Mouse (Mus musculus) heart, embryonic 12.5 days (tissue): ENCODE results near the gene Exosc2. TPM values are rescaled to one million over a fixed set of nuclear protein-coding genes. Genes with fewer than 3 reads are reported as not detected.

Source experiments
- ATAC-seq: fragments of 200-750 bp; cut with Nextera tagmentation; 2 replicates; pipeline ENCODE4 v1.8.0; 2017; ENCODE audit warnings: moderate TSS enrichment, moderate library complexity; ENCODE audit not compliant: insufficient number of reproducible peaks, low FRiP score
- H3K27ac ChIP-seq: fragments of 300-500 bp; sonication (generic); 2 replicates; pipeline ENCODE4 v1.5.1; 2016; ENCODE audit warnings: mild to moderate bottlenecking, moderate library complexity; ENCODE audit not compliant: poor library complexity, severe bottlenecking
- H3K27me3 ChIP-seq: fragments of 300-500 bp; sonication (generic); replicated peaks from 2 replicates; pipeline ENCODE4 v1.6.1; 2016; ENCODE audit warnings: mild to moderate bottlenecking, moderate library complexity
- H3K36me3 ChIP-seq: fragments of 300-500 bp; sonication (generic); 2 replicates; pipeline ENCODE4 v1.6.1; 2016; ENCODE audit warnings: mild to moderate bottlenecking, moderate library complexity
- H3K4me1 ChIP-seq: fragments of 300-500 bp; sonication (generic); replicated peaks from 2 replicates; pipeline ENCODE4 v1.6.1; 2016; ENCODE audit warnings: mild to moderate bottlenecking
- H3K4me2 ChIP-seq: fragments of 300-500 bp; sonication (generic); 2 replicates; pipeline ENCODE4 v1.6.1; 2016; ENCODE audit warnings: mild to moderate bottlenecking, moderate library complexity
- H3K4me3 ChIP-seq: fragments of 300-500 bp; sonication (generic); 2 replicates; pipeline ENCODE4 v1.5.1; 2016; ENCODE audit warnings: mild to moderate bottlenecking
- H3K9ac ChIP-seq: fragments of 300-500 bp; sonication (generic); 2 replicates; pipeline ENCODE4 v1.6.1; 2016; ENCODE audit warnings: mild to moderate bottlenecking, moderate library complexity
- H3K9me3 ChIP-seq: fragments of 300-500 bp; sonication (generic); replicated peaks from 2 replicates; pipeline ENCODE4 v1.6.1; 2016; ENCODE audit warnings: mild to moderate bottlenecking, moderate library complexity
- WGBS: fragments of 180-500 bp; shearing (Covaris S2); methylation state at CpG from one replicate; pipeline ENCODE4 v1.1.7; 2016; 5-methylcytosine and 5-hydroxymethylcytosine counted together
- polyA plus RNA-seq: library from polyadenylated mRNA; unstranded; fragments of >200 nt; fragmentation: Nextera tagmentation; extraction: Ambion mirVana; gene quantifications from 2 replicates; pipeline ENCODE4 v1.2.1, GENCODE M21; 2016

Exosc2 gene
- polyA plus RNA-seq, 1 experiment from 2014 or later = 38.4 TPM

DNA sequence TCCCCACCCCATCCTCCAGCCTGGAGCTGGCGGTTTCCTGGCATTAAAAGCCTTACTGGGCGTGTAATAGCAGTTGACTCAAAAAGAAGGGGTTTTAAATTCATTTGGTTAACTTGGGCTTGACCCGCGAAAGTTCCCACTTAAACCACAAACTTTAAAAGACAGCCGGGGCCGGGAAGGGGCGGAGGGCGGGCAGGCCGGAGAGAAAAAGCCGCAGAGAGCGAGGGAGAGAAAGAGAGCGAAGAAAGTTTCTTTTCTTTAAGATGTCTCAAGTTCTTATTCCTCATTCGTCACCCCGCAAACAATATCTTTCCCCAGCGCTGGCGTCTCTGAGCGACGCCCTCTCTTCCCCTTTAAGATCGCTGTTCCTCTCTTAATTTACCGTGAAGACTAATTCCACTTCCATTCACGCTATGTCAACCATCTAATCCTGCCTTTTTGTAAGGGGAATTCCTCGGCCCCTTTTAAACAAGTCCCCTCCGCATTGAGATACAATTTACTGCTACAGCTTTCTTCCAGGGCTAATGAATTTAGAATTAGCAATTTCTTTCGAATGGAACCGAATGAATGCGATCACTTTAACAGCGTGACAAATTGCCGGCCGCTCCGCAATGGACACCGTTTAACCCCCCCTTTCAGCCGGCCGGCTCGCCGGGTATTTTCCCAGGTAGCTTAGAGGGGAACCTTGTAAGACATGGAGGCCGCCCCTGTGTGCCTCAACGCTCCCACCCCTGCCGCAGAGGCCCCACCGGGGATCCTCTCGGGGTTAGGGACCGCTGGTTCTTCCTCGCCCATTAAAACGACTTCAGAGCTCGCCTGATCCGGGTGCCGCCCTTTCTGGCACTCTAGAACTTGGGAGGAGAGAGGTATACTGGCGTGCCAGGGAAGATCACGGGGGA, 29.7 kb upstream of the Exosc2 start:
- Histone ChIP-seq H3K9ac (no peak overlapping the region), H3K4me1 (peaks cover 27% of the 10 kb centered on the region), H3K27ac (no peak overlapping the region), H3K27me3 (peaks cover 98% of the 10 kb centered on the region), H3K4me2 (peak overlapping the region; percentile 31), H3K4me3 (0 out of 2 replicates have a peak overlapping the region, but pooled peaks have one; percentile 10), H3K9me3 (no peaks in the 10 kb centered on the region), H3K36me3 (no peaks in the 10 kb centered on the region)
- under 1% methylated on average over 48 of the region's 48 CpGs for WGBS
- ATAC-seq = no peak

DNA sequence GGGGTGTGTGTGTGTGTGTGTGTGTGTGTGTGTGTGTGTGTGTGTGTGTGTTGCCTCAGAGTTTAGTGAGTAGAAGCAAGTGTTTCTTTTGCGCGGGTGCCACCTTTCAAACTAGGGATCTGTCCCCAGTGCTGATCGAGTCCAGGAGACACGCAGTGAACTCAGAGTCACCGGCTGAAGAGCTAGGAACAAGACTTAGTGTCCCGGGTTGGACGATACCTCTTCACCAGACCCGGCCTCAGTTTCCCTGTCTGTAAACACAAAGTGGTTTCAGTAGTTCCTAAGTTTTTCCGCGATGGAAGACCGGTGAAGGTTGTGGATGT, 29.0 kb upstream of the Exosc2 start:
- no peaks in the 10 kb centered on the region for H3K9me3 ChIP-seq
- no peak overlapping the region for H3K9ac ChIP-seq
- ATAC-seq = no peak
- H3K27me3 ChIP-seq = peaks cover 98% of the 10 kb centered on the region
- H3K27ac ChIP-seq = no peak overlapping the region
- peaks cover 21% of the 10 kb centered on the region for H3K4me1 ChIP-seq
- no peaks in the 10 kb centered on the region for H3K36me3 ChIP-seq
- 0 out of 2 replicates have a peak overlapping the region, but pooled peaks have one; percentile 10 for H3K4me3 ChIP-seq
- 2% methylated on average over 11 of the region's 11 CpGs for WGBS
- H3K4me2 ChIP-seq = peak overlapping the region; percentile 31

DNA sequence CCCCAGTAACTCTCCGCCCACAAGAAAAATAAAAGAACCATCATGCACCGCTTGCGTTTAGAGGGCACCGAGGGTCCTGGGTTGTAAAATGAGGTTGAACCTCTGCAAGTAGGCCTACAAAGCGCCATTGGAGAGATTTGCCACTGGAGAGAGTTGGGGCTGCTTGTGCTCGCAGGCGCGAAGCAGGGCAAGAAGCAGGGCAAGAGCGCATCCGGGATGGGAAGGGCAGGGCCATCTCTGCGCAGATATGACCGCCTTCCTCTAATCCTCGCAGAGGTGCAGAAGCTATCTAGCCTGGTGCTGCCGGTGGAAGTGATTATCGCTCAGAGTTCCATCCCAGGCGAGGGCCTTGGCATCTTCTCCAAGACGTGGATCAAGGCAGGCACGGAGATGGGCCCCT, 28.6 kb upstream of the Exosc2 start:
- H3K9ac ChIP-seq = no peak overlapping the region
- no peaks in the 10 kb centered on the region for H3K36me3 ChIP-seq
- 3% methylated on average over 18 of the region's 18 CpGs for WGBS
- H3K4me1 ChIP-seq = peaks cover 17% of the 10 kb centered on the region
- H3K4me2 ChIP-seq = no peak overlapping the region
- H3K27ac ChIP-seq = no peak overlapping the region
- H3K4me3 ChIP-seq = no peak overlapping the region
- ATAC-seq = no peak
- peaks cover 98% of the 10 kb centered on the region for H3K27me3 ChIP-seq
- no peaks in the 10 kb centered on the region for H3K9me3 ChIP-seq

DNA sequence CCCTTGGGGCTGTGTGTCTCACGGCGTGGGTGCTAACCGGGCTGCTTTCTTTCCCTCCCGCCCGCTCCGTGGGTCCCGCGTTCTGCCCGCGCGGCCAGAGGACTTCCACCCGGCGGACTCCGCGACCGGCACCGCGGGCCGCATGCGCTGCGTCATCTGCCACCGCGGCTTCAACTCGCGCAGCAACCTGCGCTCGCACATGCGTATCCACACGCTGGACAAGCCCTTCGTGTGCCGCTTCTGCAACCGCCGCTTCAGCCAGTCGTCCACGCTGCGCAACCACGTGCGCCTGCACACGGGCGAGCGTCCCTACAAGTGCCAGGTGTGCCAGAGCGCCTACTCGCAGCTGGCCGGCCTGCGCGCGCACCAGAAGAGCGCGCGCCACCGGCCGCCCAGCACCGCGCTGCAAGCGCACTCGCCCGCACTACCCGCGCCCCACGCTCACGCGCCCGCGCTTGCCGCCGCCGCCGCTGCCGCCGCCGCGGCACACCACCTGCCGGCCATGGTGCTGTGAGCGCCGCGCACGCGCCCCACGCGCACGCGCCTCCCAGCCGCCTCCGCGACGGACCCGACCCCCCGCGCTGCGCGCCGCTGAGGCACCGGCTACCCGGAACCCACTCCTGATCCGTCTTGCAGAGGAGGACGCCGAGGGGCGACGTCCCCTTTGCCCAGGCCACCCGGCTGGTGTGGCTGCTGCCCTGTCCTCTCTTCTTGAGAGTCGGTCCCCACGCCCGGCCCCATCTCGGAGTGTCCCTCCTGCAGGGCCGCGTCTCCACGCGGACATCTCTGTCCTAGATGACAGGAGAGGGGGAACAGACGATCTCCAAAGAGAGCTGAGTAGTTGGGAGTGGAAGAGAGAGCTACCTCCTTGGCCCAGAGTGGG, 16.3 kb upstream of the Exosc2 start:
- Histone ChIP-seq H3K4me3 (peak overlapping the region; percentile 63), H3K36me3 (no peaks in the 10 kb centered on the region), H3K9ac (peak overlapping the region; percentile 56), H3K27me3 (peaks cover 94% of the 10 kb centered on the region), H3K4me2 (peak overlapping the region; percentile 94), H3K9me3 (peaks cover 4% of the 10 kb centered on the region; the same call in 1 of the 2 replicates), H3K27ac (no peak overlapping the region), H3K4me1 (peaks cover 15% of the 10 kb centered on the region)
- 0 out of 2 replicates have a peak, but pooled peaks have one; percentile 30 for ATAC-seq
- 2% methylated on average over 109 of the region's 109 CpGs for WGBS

DNA sequence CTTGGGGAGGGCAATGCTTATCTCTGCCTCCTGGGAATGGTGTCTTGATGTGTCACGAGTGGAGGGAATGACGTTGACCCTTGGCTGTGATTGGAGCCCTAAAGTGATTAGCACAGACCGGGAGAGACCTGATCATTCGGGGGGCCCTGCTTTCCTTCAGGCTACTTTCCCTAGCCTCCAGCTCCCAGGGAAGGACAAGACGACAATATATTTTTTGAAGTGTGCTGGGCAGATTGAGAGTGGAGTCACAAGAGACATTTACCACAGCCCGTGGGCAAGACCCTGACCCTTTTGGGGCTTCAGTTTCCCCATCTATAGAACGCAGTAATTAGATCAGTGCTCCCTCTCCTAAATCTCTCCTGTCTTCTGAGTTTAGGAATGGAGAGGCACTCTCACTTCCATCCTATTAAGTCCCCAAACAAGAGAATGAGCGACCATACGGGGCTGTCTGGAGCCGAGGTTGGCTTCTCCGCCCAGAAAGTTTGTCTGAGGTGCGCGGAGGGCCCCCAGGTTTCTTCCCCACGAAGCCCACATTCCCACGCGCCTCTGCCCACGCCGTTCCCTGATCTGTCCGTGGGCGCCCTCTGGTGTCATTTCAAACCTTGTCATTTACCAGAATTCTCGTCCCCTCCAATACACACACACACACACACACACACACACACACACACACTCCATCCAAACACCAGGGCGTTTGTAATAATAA, 15.5 kb upstream of the Exosc2 start:
- peak overlapping the region; percentile 56; the same call in 1 of the 2 replicates for H3K9ac ChIP-seq
- H3K4me2 ChIP-seq = peak overlapping the region; percentile 94
- peaks cover 5% of the 10 kb centered on the region; the same call in 1 of the 2 replicates for H3K9me3 ChIP-seq
- ATAC-seq = no peak
- peak overlapping the region; percentile 63 for H3K4me3 ChIP-seq
- H3K27ac ChIP-seq = no peak overlapping the region
- 6% methylated on average over 22 of the region's 22 CpGs for WGBS
- no peaks in the 10 kb centered on the region for H3K36me3 ChIP-seq
- H3K4me1 ChIP-seq = peaks cover 15% of the 10 kb centered on the region
- H3K27me3 ChIP-seq = peaks cover 91% of the 10 kb centered on the region

DNA sequence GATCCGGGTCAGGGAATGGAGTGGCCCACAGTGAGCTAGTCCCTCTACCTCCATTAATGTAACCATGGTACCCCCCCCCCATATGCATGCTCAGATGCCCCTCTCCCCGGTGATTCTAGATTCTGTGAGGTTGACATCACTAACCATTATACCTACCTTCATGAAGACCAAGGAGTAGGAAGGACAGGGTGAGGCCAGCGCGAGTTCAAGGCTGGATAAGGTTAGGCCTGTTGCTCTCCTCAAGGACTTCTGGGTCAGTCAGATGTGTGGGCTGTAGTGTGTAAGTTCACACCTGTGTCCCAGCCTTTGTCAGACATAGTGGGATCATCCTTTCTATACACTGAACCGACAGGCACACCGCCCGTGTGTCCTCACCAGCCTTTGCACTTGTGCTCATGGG, 14.1 kb upstream of the Exosc2 start:
- H3K4me2 ChIP-seq = no peak overlapping the region
- H3K4me3 ChIP-seq = no peak overlapping the region
- ATAC-seq = no peak
- peaks cover 84% of the 10 kb centered on the region for H3K27me3 ChIP-seq
- no peak overlapping the region for H3K9ac ChIP-seq
- 73% methylated on average over 7 of the region's 7 CpGs for WGBS
- peaks cover 5% of the 10 kb centered on the region; the same call in 1 of the 2 replicates for H3K9me3 ChIP-seq
- H3K27ac ChIP-seq = no peak overlapping the region
- H3K4me1 ChIP-seq = peaks cover 15% of the 10 kb centered on the region
- H3K36me3 ChIP-seq = no peaks in the 10 kb centered on the region

DNA sequence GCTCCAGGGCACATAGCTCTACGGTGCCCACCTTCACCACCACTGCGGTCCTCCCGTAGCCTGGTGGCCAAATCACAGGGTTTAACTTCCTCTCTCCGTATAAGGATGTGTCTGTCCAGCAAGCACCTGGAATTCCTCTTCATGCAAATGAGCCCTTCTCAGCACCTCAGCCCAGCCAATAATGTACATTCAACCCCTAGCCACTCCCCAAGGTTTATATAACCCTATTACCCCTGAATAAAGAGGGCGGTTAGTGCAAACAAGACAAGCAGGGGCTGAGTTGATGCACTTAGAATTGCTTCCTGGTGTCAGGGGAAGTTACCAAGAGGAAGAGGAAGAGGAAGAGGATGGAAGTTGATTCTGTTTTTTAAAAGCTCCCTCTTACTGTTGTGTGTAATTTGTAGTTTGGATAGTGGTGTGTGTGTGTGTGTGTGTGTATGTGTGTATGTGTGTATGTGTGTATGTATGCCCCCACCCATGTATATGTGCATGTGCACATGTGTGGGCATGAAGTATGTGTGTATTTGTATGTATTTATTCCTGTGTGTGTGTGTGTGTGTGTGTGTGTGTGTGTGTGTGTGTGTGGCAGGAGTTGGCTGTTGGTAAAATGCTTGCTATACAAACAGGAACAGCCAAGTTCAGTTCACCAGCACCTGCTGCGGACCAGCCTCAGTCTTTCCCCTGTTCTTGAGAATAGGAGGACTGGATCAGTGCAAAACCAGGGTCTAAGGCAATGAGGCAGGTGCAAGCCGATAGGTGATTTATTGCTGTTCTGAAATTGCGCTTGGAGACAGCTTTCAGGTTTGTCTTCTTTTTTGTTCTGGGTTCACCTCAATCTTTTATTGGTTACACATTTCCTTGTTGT, 7.3 kb upstream of the Exosc2 start:
- no peak overlapping the region for H3K4me3 ChIP-seq
- peaks cover 59% of the 10 kb centered on the region for H3K27me3 ChIP-seq
- H3K4me2 ChIP-seq = no peak overlapping the region
- ATAC-seq = no peak
- no peak overlapping the region for H3K27ac ChIP-seq
- H3K9ac ChIP-seq = no peak overlapping the region
- 58% methylated on average over 8 of the region's 8 CpGs for WGBS
- H3K9me3 ChIP-seq = peaks cover 5% of the 10 kb centered on the region; the same call in 1 of the 2 replicates
- H3K36me3 ChIP-seq = no peaks in the 10 kb centered on the region
- H3K4me1 ChIP-seq = no peaks in the 10 kb centered on the region

DNA sequence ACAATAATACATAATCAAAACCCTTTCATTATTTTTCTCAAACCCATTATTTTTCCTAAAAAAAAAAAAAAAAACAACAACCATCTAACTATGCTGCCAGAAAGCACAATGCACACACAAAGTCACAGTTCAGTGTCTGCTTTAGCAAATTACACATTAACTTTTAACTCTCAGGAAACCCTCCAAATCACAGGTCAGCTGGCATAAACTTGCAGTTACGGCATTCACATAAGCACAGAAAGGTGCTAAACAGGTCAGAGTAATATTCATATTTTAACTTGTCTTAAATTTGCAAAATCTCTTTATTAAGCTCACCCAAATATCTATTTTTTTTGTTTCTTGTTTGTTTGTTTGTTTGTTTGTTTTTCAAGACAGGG, 6.7 kb upstream of the Exosc2 start:
- Histone ChIP-seq H3K4me3 (no peak overlapping the region), H3K27me3 (peaks cover 53% of the 10 kb centered on the region), H3K36me3 (no peaks in the 10 kb centered on the region), H3K9ac (no peak overlapping the region), H3K27ac (no peak overlapping the region), H3K4me2 (no peak overlapping the region), H3K9me3 (peaks cover 5% of the 10 kb centered on the region; the same call in 1 of the 2 replicates), H3K4me1 (no peaks in the 10 kb centered on the region)
- ATAC-seq = no peak
- WGBS = 84% methylated on average over 1 of the region's 1 CpGs

DNA sequence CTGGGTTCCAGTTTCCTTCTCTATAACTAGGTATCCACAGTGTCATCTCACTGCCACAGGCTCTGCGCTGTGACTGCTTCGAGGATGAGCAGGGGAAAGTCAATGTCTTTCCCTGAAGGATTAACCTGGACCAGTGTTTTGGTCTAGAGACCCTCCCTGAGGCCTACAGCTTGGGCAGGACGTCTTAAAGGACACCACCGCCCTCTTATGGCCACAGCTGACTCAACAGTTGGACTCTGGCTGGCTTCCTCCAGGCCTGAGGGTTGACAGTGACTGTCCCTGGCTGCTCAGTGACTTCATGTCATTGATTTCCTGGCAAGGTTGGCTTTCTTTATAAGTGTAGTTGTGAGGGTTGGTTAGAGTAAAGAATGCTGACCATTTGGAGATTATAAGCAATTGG, 3.2 kb upstream of the Exosc2 start:
- peaks cover 1% of the 10 kb centered on the region; the same call in 1 of the 2 replicates for H3K36me3 ChIP-seq
- WGBS = 27% methylated on average over 4 of the region's 4 CpGs
- ATAC-seq = no peak
- no peaks in the 10 kb centered on the region for H3K9me3 ChIP-seq
- H3K9ac ChIP-seq = no peak overlapping the region
- no peak overlapping the region for H3K27ac ChIP-seq
- H3K4me1 ChIP-seq = peaks cover 10% of the 10 kb centered on the region
- no peak overlapping the region for H3K4me3 ChIP-seq
- no peak overlapping the region for H3K4me2 ChIP-seq
- H3K27me3 ChIP-seq = peaks cover 30% of the 10 kb centered on the region

DNA sequence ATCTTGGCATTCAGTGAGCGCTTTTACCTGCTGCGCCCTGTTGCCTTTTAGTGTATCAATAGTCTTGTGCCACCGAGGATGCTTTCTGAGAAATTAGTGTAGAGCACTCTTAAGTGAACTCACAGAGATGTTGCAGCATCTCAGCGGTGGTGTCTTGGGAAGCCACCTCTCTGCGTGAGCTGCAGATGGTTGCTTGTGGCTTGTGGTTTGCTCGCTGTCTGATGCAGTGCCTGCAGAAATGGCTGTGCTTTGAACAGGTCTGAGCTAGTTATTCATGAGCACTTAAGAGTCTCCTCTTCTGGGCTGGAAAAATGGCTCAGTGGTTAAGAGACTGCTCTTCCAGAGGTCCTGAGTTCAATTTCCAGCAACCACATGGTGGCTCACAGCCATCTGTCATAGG, 8.1 kb downstream of the Exosc2 start:
- H3K27me3 ChIP-seq = no peaks in the 10 kb centered on the region
- no peaks in the 10 kb centered on the region for H3K9me3 ChIP-seq
- H3K36me3 ChIP-seq = peaks cover 77% of the 10 kb centered on the region
- H3K9ac ChIP-seq = no peak overlapping the region
- no peak for ATAC-seq
- H3K4me3 ChIP-seq = no peak overlapping the region
- WGBS = 92% methylated on average over 6 of the region's 6 CpGs
- no peak overlapping the region for H3K4me2 ChIP-seq
- no peak overlapping the region for H3K27ac ChIP-seq
- H3K4me1 ChIP-seq = no peaks in the 10 kb centered on the region
